Mouse (Mus musculus) forebrain, postnatal 0 days (tissue): ENCODE measurements around the gene Spn. TPM values are rescaled to one million over a fixed set of nuclear protein-coding genes. Genes with fewer than 3 reads are reported as not detected.

ENCODE experiments used
- ATAC-seq: fragments of 200-750 bp; cut with Nextera tagmentation; 2 replicates; pipeline ENCODE4 v1.8.0; 2017; ENCODE audit warnings: mild to moderate bottlenecking, moderate library complexity
- DNase-seq: peaks from one replicate; pipeline ENCODE4 v3.0.0-alpha.2; 2015
- H3K27ac ChIP-seq: fragments of 300-500 bp; sonication (generic); 2 replicates; pipeline ENCODE4 v1.5.1; 2014; ENCODE audit warnings: low read depth, mild to moderate bottlenecking, antibody characterized with exemption, low read length, moderate library complexity, mixed read lengths
- H3K27me3 ChIP-seq: fragments of 300-500 bp; sonication (generic); 2 replicates; pipeline ENCODE4 v1.6.1; 2014; ENCODE audit warnings: mild to moderate bottlenecking, low read length, mixed read lengths; ENCODE audit not compliant: insufficient read depth
- H3K36me3 ChIP-seq: fragments of 300-500 bp; sonication (generic); 2 replicates; pipeline ENCODE4 v1.6.1; 2014; ENCODE audit warnings: mild to moderate bottlenecking, moderate library complexity; ENCODE audit not compliant: insufficient read depth
- H3K4me1 ChIP-seq: fragments of 300-500 bp; sonication (generic); 2 replicates; pipeline ENCODE4 v1.6.1; 2014; ENCODE audit warnings: antibody characterized with exemption; ENCODE audit not compliant: insufficient read depth
- H3K4me2 ChIP-seq: fragments of 300-500 bp; sonication (generic); 2 replicates; pipeline ENCODE4 v1.6.1; 2014; ENCODE audit warnings: low read depth, mild to moderate bottlenecking, moderate library complexity
- H3K4me3 ChIP-seq: fragments of 300-500 bp; sonication (generic); 2 replicates; pipeline ENCODE4 v1.5.1; 2014; ENCODE audit warnings: low read depth, low read length, mixed read lengths
- H3K9ac ChIP-seq: fragments of 300-500 bp; sonication (generic); 2 replicates; pipeline ENCODE4 v1.6.1; 2014; ENCODE audit warnings: mild to moderate bottlenecking
- H3K9me3 ChIP-seq: fragments of 300-500 bp; sonication (generic); 2 replicates; pipeline ENCODE4 v1.6.1; 2016; ENCODE audit warnings: low read length
- CTCF ChIP-seq: sonication (generic); IDR thresholded peaks from 2 replicates; pipeline ENCODE4 v1.5.1; 2016; ENCODE audit warnings: antibody characterized with exemption, control low read depth, low read depth
- WGBS: fragments of 180-500 bp; shearing (Covaris S2); extraction: QIAGEN DNeasy Blood & Tissue Kit; methylation state at CpG from one replicate; pipeline ENCODE4 v1.1.7; 2014; 5-methylcytosine and 5-hydroxymethylcytosine counted together
- polyA plus RNA-seq: library from polyadenylated mRNA; unstranded; fragments of >200 nt; fragmentation: Nextera tagmentation; extraction: Ambion mirVana; gene quantifications from 2 replicates; pipeline ENCODE4 v1.2.1, GENCODE M21; 2015
- total RNA-seq: library from RNA; depleted of rRNA; stranded (reverse); fragments of >200 nt; gene quantifications from 2 replicates; pipeline ENCODE4 v1.2.3, GENCODE M21; 2014; rRNA removed

The Spn gene
- total and polyA plus RNA-seq, 2 experiments from 2014 or later = 0.10 to 0.14 TPM

DNA sequence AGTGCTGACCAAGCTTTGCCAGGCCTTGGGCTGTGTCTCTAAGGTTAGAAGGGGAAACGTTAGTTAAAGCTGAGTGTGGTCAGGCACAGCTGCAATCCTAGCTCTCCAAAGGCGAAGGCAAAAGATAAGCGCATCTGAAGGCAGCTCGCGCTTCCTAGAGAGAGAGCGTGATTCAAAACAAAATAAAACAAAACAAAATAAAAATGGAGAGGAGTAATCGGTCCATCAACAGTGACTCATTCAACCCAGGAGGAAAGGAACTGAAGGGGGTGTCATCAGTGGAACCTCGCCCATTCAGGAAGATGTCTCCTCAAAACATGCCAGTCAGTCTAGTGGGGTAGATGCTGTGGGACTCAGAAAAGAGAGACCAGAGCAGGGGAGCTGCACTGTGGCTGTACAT is 55.4 kb downstream of the Spn start:
- Histone ChIP-seq H3K9me3 (no peaks in the 10 kb centered on the region), H3K36me3 (no peaks in the 10 kb centered on the region), H3K4me1 (no peaks in the 10 kb centered on the region), H3K27me3 (no peaks in the 10 kb centered on the region), H3K27ac (no peak overlapping the region), H3K9ac (no peak overlapping the region), H3K4me3 (no peak overlapping the region), H3K4me2 (no peak overlapping the region)
- no peak for DNase-seq
- ATAC-seq = no peak
- TF ChIP-seq CTCF = no peak
- 84% methylated on average over 8 of the region's 8 CpGs for WGBS

Other genes with a start within 250 kb of the Spn start
- gene Tmem219, start 214.9 kb downstream of the Spn start, total RNA-seq = 22.8 and 23.8 TPM in 2 replicates
- gene Tmem219, start 214.9 kb downstream of the Spn start, polyA plus RNA-seq = 44.7 and 45.4 TPM in 2 replicates
- gene Kctd13, start 208.9 kb downstream of the Spn start, total RNA-seq = 140 and 142 TPM in 2 replicates
- 218 and 222 TPM in 2 replicates for gene Kctd13, start 208.9 kb downstream of the Spn start, polyA plus RNA-seq
- gene Asphd1, start 188.2 kb downstream of the Spn start, total RNA-seq = 14.3 and 37.2 TPM in 2 replicates
- 10.3 and 13.6 TPM in 2 replicates for gene Asphd1, start 188.2 kb downstream of the Spn start, polyA plus RNA-seq
- 104 and 160 TPM in 2 replicates for gene Sez6l2, start 187.3 kb downstream of the Spn start, total RNA-seq
- gene Sez6l2, start 187.3 kb downstream of the Spn start, polyA plus RNA-seq = 38.3 and 45.3 TPM in 2 replicates
- gene Cdipt, start 161.9 kb downstream of the Spn start, total RNA-seq = 120 and 158 TPM in 2 replicates
- gene Cdipt, start 161.9 kb downstream of the Spn start, polyA plus RNA-seq = 134 and 137 TPM in 2 replicates
- not detected in 2 replicates for gene Cdiptos, start 161.7 kb downstream of the Spn start, total RNA-seq
- 0.53 and 0.62 TPM in 2 replicates for gene Cdiptos, start 161.7 kb downstream of the Spn start, polyA plus RNA-seq
- gene Mvp, start 123.2 kb downstream of the Spn start, total RNA-seq = 4.8 and 6.9 TPM in 2 replicates
- gene Mvp, start 123.2 kb downstream of the Spn start, polyA plus RNA-seq = 3.3 and 3.4 TPM in 2 replicates
- 3.8 TPM in 1 of 2 replicates, not detected in the other for gene Pagr1b, start 121.3 kb downstream of the Spn start, total RNA-seq
- gene Pagr1b, start 121.3 kb downstream of the Spn start, polyA plus RNA-seq = 1.0 TPM in 1 of 2 replicates, not detected in the other
- 19.2 and 21.9 TPM in 2 replicates for gene Pagr1a, start 120.5 kb downstream of the Spn start, total RNA-seq
- gene Pagr1a, start 120.5 kb downstream of the Spn start, polyA plus RNA-seq = 18.1 and 31.6 TPM in 2 replicates
- 49.1 and 53.6 TPM in 2 replicates for gene Gm42742, start 116.7 kb downstream of the Spn start, total RNA-seq
- gene Gm42742, start 116.7 kb downstream of the Spn start, polyA plus RNA-seq = 36.7 and 42.2 TPM in 2 replicates
- 68.2 and 77.8 TPM in 2 replicates for gene Prrt2, start 116.6 kb downstream of the Spn start, total RNA-seq
- gene Prrt2, start 116.6 kb downstream of the Spn start, polyA plus RNA-seq = 84.1 and 84.3 TPM in 2 replicates
- gene Maz, start 110.8 kb downstream of the Spn start, total RNA-seq = 176 and 200 TPM in 2 replicates
- gene Maz, start 110.8 kb downstream of the Spn start, polyA plus RNA-seq = 69.5 and 73.9 TPM in 2 replicates
- 6.2 and 6.5 TPM in 2 replicates for gene Kif22, start 95.4 kb downstream of the Spn start, total RNA-seq
- 16.6 and 17.3 TPM in 2 replicates for gene Kif22, start 95.4 kb downstream of the Spn start, polyA plus RNA-seq
- not detected in 2 replicates for gene Zg16, start 50.5 kb downstream of the Spn start, total RNA-seq
- not detected in 2 replicates for gene Zg16, start 50.5 kb downstream of the Spn start, polyA plus RNA-seq
- 1.4 and 1.5 TPM in 2 replicates for gene AI467606, start 46.5 kb downstream of the Spn start, total RNA-seq
- gene AI467606, start 46.5 kb downstream of the Spn start, polyA plus RNA-seq = 1.1 and 1.3 TPM in 2 replicates
- 0.54 and 0.90 TPM in 2 replicates for gene Qprt, start 15.6 kb downstream of the Spn start, total RNA-seq
- gene Qprt, start 15.6 kb downstream of the Spn start, polyA plus RNA-seq = 0.84 and 1.2 TPM in 2 replicates
- 89.9 and 131 TPM in 2 replicates for gene Cd2bp2, start 58.2 kb upstream of the Spn start, total RNA-seq
- 55.0 and 67.5 TPM in 2 replicates for gene Cd2bp2, start 58.2 kb upstream of the Spn start, polyA plus RNA-seq
- gene Tbc1d10b, start 70.6 kb upstream of the Spn start, total RNA-seq = 63.8 and 68.7 TPM in 2 replicates
- gene Tbc1d10b, start 70.6 kb upstream of the Spn start, polyA plus RNA-seq = 18.1 and 24.8 TPM in 2 replicates
- 0.52 and 1.6 TPM in 2 replicates for gene Mylpf, start 71.1 kb upstream of the Spn start, total RNA-seq
- gene Mylpf, start 71.1 kb upstream of the Spn start, polyA plus RNA-seq = 1.8 and 3.2 TPM in 2 replicates
- 34.3 and 46.6 TPM in 2 replicates for gene Zfp553, start 95.2 kb upstream of the Spn start, total RNA-seq
- 29.8 and 35.9 TPM in 2 replicates for gene Zfp553, start 95.2 kb upstream of the Spn start, polyA plus RNA-seq
- 6.5 and 8.0 TPM in 2 replicates for gene Sept1, start 95.3 kb upstream of the Spn start, total RNA-seq
- gene Sept1, start 95.3 kb upstream of the Spn start, polyA plus RNA-seq = 5.6 and 6.7 TPM in 2 replicates
- gene Zfp771, start 106.5 kb upstream of the Spn start, total RNA-seq = 65.2 and 65.7 TPM in 2 replicates
- 75.1 and 75.9 TPM in 2 replicates for gene Zfp771, start 106.5 kb upstream of the Spn start, polyA plus RNA-seq
- gene Dctpp1, start 122.9 kb upstream of the Spn start, total RNA-seq = 90.8 and 122 TPM in 2 replicates
- 138 and 183 TPM in 2 replicates for gene Dctpp1, start 122.9 kb upstream of the Spn start, polyA plus RNA-seq
- gene Sephs2, start 136.2 kb upstream of the Spn start, total RNA-seq = 73.0 and 78.0 TPM in 2 replicates
- 82.4 and 83.5 TPM in 2 replicates for gene Sephs2, start 136.2 kb upstream of the Spn start, polyA plus RNA-seq
- 0.62 and 0.76 TPM in 2 replicates for gene Itgal, start 158.4 kb upstream of the Spn start, total RNA-seq
- gene Itgal, start 158.4 kb upstream of the Spn start, polyA plus RNA-seq = 0.56 and 0.59 TPM in 2 replicates
- 29.5 and 31.7 TPM in 2 replicates for gene Zfp768, start 207.8 kb upstream of the Spn start, total RNA-seq
- gene Zfp768, start 207.8 kb upstream of the Spn start, polyA plus RNA-seq = 9.8 and 10.0 TPM in 2 replicates
- gene Zfp747, start 238.2 kb upstream of the Spn start, total RNA-seq = 8.5 and 9.2 TPM in 2 replicates
- gene Zfp747, start 238.2 kb upstream of the Spn start, polyA plus RNA-seq = 2.9 and 4.7 TPM in 2 replicates
- 3.2 and 4.6 TPM in 2 replicates for gene 9130019O22Rik, start 249.3 kb upstream of the Spn start, total RNA-seq
- gene 9130019O22Rik, start 249.3 kb upstream of the Spn start, polyA plus RNA-seq = 0.89 and 1.3 TPM in 2 replicates